Comparison of ENCODE assay signal across 27 mouse cellular contexts in the genomic region with DNA sequence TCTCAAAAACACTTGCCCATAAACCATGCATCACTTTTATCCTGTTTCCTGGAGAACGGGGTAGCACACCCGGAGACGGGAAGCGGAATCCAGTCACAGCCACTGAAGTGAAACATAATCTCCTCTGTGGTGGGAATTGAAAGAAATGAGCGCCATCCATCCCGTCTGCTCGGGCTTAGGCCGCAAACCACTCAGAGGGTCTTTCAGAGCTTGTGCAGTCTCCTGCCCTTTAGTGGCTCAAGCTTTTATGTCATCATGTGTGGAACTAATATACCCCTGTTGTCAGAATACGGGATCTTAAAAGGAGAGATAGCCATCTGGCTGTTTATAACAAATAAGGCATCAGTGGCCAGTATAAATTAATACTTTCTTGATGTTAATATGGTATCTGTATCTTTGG. TPM values are rescaled to one million over a fixed set of nuclear protein-coding genes. Genes with fewer than 3 reads are reported as not detected.
DNase-seq lines count a peak whose midpoint lies in the region; ATAC-seq lines count a peak whose summit lies in the region.
"Had no signal": no experiment of that assay in that cellular context is flagged by ENCODE, and none has a peak within 500 bp of the region (broad histone marks: within the 10 kb centered on the region; RNA-seq: fewer than 3 reads in every experiment).

No protein-coding gene starts in this region.

- no peak for ATAC-seq in embryonic facial prominence, embryonic 11.5 days (replicated peaks; ENCODE audit: insufficient number of reproducible peaks, low FRiP score, low TSS enrichment, low read depth)
- no peak for ATAC-seq in limb, embryonic 11.5 days (ENCODE audit: insufficient number of reproducible peaks, low FRiP score, low TSS enrichment, low read depth)
- ATAC-seq in embryonic facial prominence, embryonic 14.5 days (ENCODE audit: low read depth) = peak; percentile 22; the same call in 1 of the 2 replicates
- ATAC-seq: CD4-positive, CD25-positive, alpha-beta regulatory T cell, adult 4 months; inflammation-experienced regulatory T-cells, adult 6 months; lung, postnatal 0 days; Patski had no signal

- no peaks in the 10 kb centered on the region for H3K36me3 ChIP-seq in embryonic facial prominence, embryonic 11.5 days (replicated peaks; ENCODE audit: control insufficient read depth, insufficient read depth, low read depth, low read length)
- no peaks in the 10 kb centered on the region for H3K36me3 ChIP-seq in embryonic facial prominence, embryonic 10.5 days (replicated peaks)
- no peaks in the 10 kb centered on the region for H3K36me3 ChIP-seq in limb, embryonic 11.5 days (ENCODE audit: control insufficient read depth, insufficient read depth, low read length)
- H3K36me3 ChIP-seq in limb, embryonic 10.5 days = no peaks in the 10 kb centered on the region
- no peaks in the 10 kb centered on the region for H3K36me3 ChIP-seq in embryonic facial prominence, embryonic 14.5 days (ENCODE audit: control insufficient read depth, insufficient read depth, low read length)
- H3K36me3 ChIP-seq: embryonic facial prominence, embryonic 13.5 days; heart, embryonic 12.5 days had no signal

- DNase-seq in embryonic facial prominence, embryonic 11.5 days (ENCODE audit: low spot score) = peak; percentile 47
- no peak for DNase-seq in embryonic facial prominence, embryonic 10.5 days (ENCODE audit: low spot score)
- DNase-seq in limb, embryonic 11.5 days (ENCODE audit: low spot score) = peak; percentile 31
- DNase-seq in limb, embryonic 10.5 days (ENCODE audit: low spot score) = no peak
- peak; percentile 42 for DNase-seq in embryonic facial prominence, embryonic 14.5 days (ENCODE audit: low spot score)
- DNase-seq in mesoderm, embryonic 11.5 days (ENCODE audit: low read depth, low spot score) = peak; percentile 6
- DNase-seq in urinary bladder, adult 2 months (ENCODE audit: low spot score) = no peak
- DNase-seq in ovary, adult 18-20 months (ENCODE audit: low spot score) = no peak
- DNase-seq: adrenal gland, postnatal 10 days; cerebellum, adult 11 months; cerebellum, postnatal 25 days; gastrocnemius, adult 2 months; heart, adult 11 months; kidney, adult 2 months; kidney, postnatal 10 days; layer of hippocampus, postnatal 36 days; liver; retina, postnatal 1 day had no signal

- H3K4me2 ChIP-seq in embryonic facial prominence, embryonic 11.5 days (ENCODE audit: low read depth, low read length) = no peak overlapping the region
- H3K4me2 ChIP-seq in limb, embryonic 11.5 days (ENCODE audit: low read depth, severe bottlenecking) = no peak overlapping the region
- H3K4me2 ChIP-seq in embryonic facial prominence, embryonic 14.5 days (ENCODE audit: low read depth, low read length) = no peak overlapping the region
- H3K4me2 ChIP-seq: embryonic facial prominence, embryonic 13.5 days; heart, embryonic 12.5 days had no signal

- H3K4me1 ChIP-seq in embryonic facial prominence, embryonic 11.5 days (ENCODE audit: control insufficient read depth, insufficient read depth, low read length) = no peaks in the 10 kb centered on the region
- no peaks in the 10 kb centered on the region for H3K4me1 ChIP-seq in embryonic facial prominence, embryonic 10.5 days
- 0 out of 2 replicates have a peak, but pooled peaks cover 4% of the 10 kb centered on the region for H3K4me1 ChIP-seq in limb, embryonic 11.5 days (ENCODE audit: control insufficient read depth, insufficient read depth, low read length)
- no peaks in the 10 kb centered on the region; the same call in 1 of the 2 replicates for H3K4me1 ChIP-seq in limb, embryonic 10.5 days
- H3K4me1 ChIP-seq in embryonic facial prominence, embryonic 14.5 days (ENCODE audit: control insufficient read depth, insufficient read depth, low read length) = peaks cover 3% of the 10 kb centered on the region; the same call in 1 of the 2 replicates
- H3K4me1 ChIP-seq: heart, embryonic 12.5 days had no signal

- no peak overlapping the region for H3K4me3 ChIP-seq in embryonic facial prominence, embryonic 11.5 days (ENCODE audit: low read depth, low read length)
- H3K4me3 ChIP-seq in embryonic facial prominence, embryonic 10.5 days = no peak overlapping the region
- H3K4me3 ChIP-seq in limb, embryonic 11.5 days (ENCODE audit: low read depth, low read length) = no peak overlapping the region
- H3K4me3 ChIP-seq in limb, embryonic 10.5 days = no peak overlapping the region
- H3K4me3 ChIP-seq in embryonic facial prominence, embryonic 14.5 days (ENCODE audit: low read depth, low read length) = no peak overlapping the region
- H3K4me3 ChIP-seq: embryonic facial prominence, embryonic 13.5 days; gastrocnemius, adult 2 months; heart, embryonic 12.5 days had no signal

- no peak overlapping the region for H3K27ac ChIP-seq in embryonic facial prominence, embryonic 11.5 days (replicated peaks; ENCODE audit: low read depth, low read length)
- no peak overlapping the region for H3K27ac ChIP-seq in embryonic facial prominence, embryonic 10.5 days (replicated peaks)
- H3K27ac ChIP-seq in limb, embryonic 11.5 days (replicated peaks; ENCODE audit: low read depth, low read length) = no peak overlapping the region
- no peak overlapping the region for H3K27ac ChIP-seq in limb, embryonic 10.5 days
- H3K27ac ChIP-seq in embryonic facial prominence, embryonic 14.5 days (replicated peaks; ENCODE audit: low read depth, low read length) = no peak overlapping the region
- H3K27ac ChIP-seq: embryonic facial prominence, embryonic 13.5 days; gastrocnemius, adult 2 months; stomach, postnatal 0 days had no signal

- no peaks in the 10 kb centered on the region for H3K27me3 ChIP-seq in embryonic facial prominence, embryonic 11.5 days (ENCODE audit: control insufficient read depth, insufficient read depth, low read length)
- H3K27me3 ChIP-seq in embryonic facial prominence, embryonic 10.5 days (replicated peaks; ENCODE audit: low read depth, poor library complexity, severe bottlenecking) = no peaks in the 10 kb centered on the region
- no peaks in the 10 kb centered on the region for H3K27me3 ChIP-seq in limb, embryonic 11.5 days (ENCODE audit: control insufficient read depth, insufficient read depth, low read length)
- H3K27me3 ChIP-seq in limb, embryonic 10.5 days (ENCODE audit: low read depth, poor library complexity, severe bottlenecking) = no peaks in the 10 kb centered on the region
- H3K27me3 ChIP-seq in embryonic facial prominence, embryonic 14.5 days (replicated peaks; ENCODE audit: control insufficient read depth, insufficient read depth, low read length) = no peaks in the 10 kb centered on the region
- H3K27me3 ChIP-seq: embryonic facial prominence, embryonic 13.5 days; heart, embryonic 12.5 days had no signal

- no peaks in the 10 kb centered on the region for H3K9me3 ChIP-seq in embryonic facial prominence, embryonic 11.5 days (replicated peaks; ENCODE audit: control insufficient read depth, low read length)
- no peaks in the 10 kb centered on the region for H3K9me3 ChIP-seq in embryonic facial prominence, embryonic 10.5 days
- no peaks in the 10 kb centered on the region for H3K9me3 ChIP-seq in limb, embryonic 11.5 days (ENCODE audit: control insufficient read depth, low read length)
- no peaks in the 10 kb centered on the region for H3K9me3 ChIP-seq in limb, embryonic 10.5 days (replicated peaks)
- no peaks in the 10 kb centered on the region for H3K9me3 ChIP-seq in embryonic facial prominence, embryonic 14.5 days (ENCODE audit: control insufficient read depth, low read length)
- H3K9me3 ChIP-seq: embryonic facial prominence, embryonic 13.5 days; heart, embryonic 12.5 days had no signal

- no peak overlapping the region for H3K9ac ChIP-seq in embryonic facial prominence, embryonic 11.5 days (replicated peaks; ENCODE audit: low read length)
- H3K9ac ChIP-seq in limb, embryonic 11.5 days (ENCODE audit: low read length) = no peak overlapping the region
- H3K9ac ChIP-seq in embryonic facial prominence, embryonic 14.5 days (ENCODE audit: low read depth, low read length) = no peak overlapping the region
- H3K9ac ChIP-seq: embryonic facial prominence, embryonic 13.5 days; heart, embryonic 12.5 days had no signal

- WGBS in embryonic facial prominence, embryonic 11.5 days = 54% methylated on average over 9 of the region's 9 CpGs
- 66% methylated on average over 9 of the region's 9 CpGs for WGBS in embryonic facial prominence, embryonic 10.5 days
- WGBS in limb, embryonic 11.5 days = 54% methylated on average over 9 of the region's 9 CpGs
- WGBS in limb, embryonic 10.5 days = 71% methylated on average over 9 of the region's 9 CpGs
- WGBS in embryonic facial prominence, embryonic 14.5 days = 37% methylated on average over 9 of the region's 9 CpGs

RNA-seq across cellular contexts. Expression of gene 4933416C03Rik, which starts 32.4 kb away (rescaled TPM):
- not detected in 2 replicates for polyA plus RNA-seq in embryonic facial prominence, embryonic 11.5 days (2014; fragmentation: Nextera tagmentation; extraction: Ambion mirVana)
- polyA plus RNA-seq in embryonic facial prominence, embryonic 10.5 days (2016; fragmentation: Nextera tagmentation; extraction: Ambion mirVana) = not detected in 2 replicates
- polyA plus RNA-seq in limb, embryonic 11.5 days (2014; fragmentation: Nextera tagmentation; extraction: Ambion mirVana) = not detected in 2 replicates
- polyA plus RNA-seq in limb, embryonic 10.5 days (2016; fragmentation: Nextera tagmentation; extraction: Ambion mirVana) = not detected in 2 replicates
- polyA plus RNA-seq in embryonic facial prominence, embryonic 14.5 days (2014; fragmentation: Nextera tagmentation; extraction: Ambion mirVana) = not detected in 2 replicates
- polyA plus RNA-seq in urinary bladder, adult 2 months (2012; rRNA removed) = 0.10 and 0.19 TPM in 2 replicates
- polyA plus RNA-seq: embryonic facial prominence, embryonic 13.5 days; heart, embryonic 12.5 days; kidney, adult 2 months; liver, embryonic 16.5 days; lung, postnatal 0 days; Patski; stomach, postnatal 0 days; thymus, postnatal 0 days had no signal

Comparison
In these comparisons a context has a peak if more than half of its experiments do, and no peak if none do; other contexts are left out.
1. DNase-seq: peak in embryonic facial prominence, embryonic 11.5 days (single experiment), limb, embryonic 11.5 days (single experiment), embryonic facial prominence, embryonic 14.5 days (single experiment) and mesoderm, embryonic 11.5 days (single experiment); none in embryonic facial prominence, embryonic 10.5 days (single experiment), limb, embryonic 10.5 days (single experiment), urinary bladder, adult 2 months (single experiment) and ovary, adult 18-20 months (single experiment).